Mouse (Mus musculus): Measurements from ENCODE around the gene Tmem115.
A peak's percentile ranks its signal among the peaks of the same experiment; 100 is the strongest.
"Not testable (repeated sequence)": the region's sequence is repeated elsewhere in the genome, so short reads cannot be mapped to it uniquely, and the experiment has no call there.

Gene Tmem115

DNA sequence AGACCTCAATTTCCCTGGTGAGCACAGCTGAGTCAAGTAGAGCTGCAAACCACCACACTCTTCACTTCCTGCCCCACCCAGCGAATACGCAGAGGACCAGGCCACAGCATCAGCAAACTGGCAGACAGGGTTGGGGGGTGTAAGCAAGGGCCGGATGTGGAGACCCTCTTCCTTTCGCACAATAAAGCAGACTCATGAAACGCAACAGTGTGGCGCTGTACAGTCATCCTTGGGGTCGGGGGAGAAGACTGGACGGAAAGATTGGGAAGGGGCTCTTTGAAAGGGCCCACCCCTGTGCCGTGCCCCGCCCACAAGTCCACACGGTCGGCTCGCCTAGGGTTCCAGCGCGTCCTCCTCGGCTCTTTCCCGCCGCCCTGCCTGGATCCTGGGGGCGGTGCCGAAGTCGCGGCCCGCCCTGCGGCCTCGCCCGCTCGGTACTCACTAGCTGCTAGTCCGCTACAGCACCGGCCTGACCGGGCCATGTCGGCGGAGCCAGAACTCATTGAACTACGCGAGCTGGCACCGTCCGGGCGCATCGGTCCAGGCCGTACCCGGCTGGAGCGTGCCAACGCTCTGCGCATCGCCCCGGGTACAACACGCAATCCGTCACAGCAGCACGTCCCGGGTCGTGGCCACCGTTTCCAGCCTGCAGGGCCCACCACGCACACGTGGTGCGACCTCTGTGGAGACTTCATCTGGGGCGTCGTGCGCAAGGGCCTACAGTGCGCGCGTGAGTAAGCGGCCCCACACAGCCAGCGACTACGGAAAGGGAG is 17.6 kb downstream of the Tmem115 start, which contains the start of gene Rassf1:
TSS of gene Rassf1 (plus strand) at position 439 of the 773 bp plus-strand sequence.
- peak; percentile 75 for DNase-seq

DNA sequence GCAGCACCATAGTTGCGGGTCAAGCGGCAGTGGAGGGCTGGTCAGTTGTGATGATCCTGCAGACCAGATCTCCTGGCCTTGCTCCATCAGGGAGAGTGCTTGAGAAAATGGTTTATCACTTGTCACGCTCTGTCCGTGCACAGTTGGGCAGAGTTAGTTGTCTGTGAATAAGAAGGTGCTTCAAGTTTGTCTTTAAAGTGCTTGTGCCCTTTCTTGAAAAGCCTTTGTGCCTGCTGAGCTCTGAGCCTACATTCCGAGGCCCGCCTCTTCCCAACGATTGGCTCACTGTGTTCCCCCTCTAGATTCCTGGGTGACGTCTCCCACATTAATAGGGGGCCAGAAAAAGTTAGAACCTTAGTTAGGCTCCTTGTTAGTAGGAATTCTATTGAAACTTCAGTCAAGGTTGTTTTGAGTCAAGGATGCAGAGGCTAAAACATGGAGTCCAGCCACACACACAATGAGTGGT is 18.2 kb downstream of the Tmem115 start:
- DNase-seq = no peak

- DNase-seq = no peak
Observed at GRCm38 (mm10) chr9:107552690-107553393, 19.1 kb downstream of the Tmem115 start.

DNA sequence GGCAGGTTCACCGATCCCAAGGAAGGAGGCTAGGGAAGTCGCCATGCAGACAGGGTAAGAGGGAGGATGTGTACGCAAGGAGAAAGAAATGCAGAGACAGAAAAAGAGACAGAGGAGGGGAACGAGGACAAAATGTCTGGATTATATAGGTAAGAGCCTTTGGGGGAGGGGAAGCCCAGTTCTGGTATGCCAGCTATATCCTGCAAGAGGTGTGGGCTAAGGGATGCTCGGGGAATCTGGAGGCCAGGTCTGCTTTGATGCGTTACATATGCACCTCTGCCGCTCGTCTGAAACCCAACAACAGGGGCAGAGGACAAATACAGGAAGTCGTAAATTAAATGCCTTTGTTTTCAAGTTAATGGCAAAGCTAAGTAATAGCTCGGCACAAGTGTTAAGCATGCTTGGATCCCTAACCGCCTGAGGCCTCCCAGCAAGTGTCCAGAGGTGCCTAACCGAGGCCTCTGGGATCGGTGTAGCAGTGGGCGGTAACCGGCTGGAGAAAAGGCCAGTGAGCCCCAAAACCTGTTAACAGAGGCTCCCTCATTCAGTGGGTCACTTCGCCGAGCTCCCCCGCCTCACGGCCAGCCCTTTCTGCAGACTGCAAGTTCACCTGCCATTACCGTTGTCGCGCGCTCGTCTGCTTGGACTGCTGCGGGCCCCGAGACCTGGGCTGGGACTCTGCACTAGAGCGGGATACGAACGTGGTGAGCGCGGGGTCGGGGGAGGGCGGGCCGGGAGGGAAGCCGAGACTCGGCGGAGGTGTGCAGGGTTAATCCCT is 20.0 kb downstream of the Tmem115 start:
- DNase-seq = no peak

DNA sequence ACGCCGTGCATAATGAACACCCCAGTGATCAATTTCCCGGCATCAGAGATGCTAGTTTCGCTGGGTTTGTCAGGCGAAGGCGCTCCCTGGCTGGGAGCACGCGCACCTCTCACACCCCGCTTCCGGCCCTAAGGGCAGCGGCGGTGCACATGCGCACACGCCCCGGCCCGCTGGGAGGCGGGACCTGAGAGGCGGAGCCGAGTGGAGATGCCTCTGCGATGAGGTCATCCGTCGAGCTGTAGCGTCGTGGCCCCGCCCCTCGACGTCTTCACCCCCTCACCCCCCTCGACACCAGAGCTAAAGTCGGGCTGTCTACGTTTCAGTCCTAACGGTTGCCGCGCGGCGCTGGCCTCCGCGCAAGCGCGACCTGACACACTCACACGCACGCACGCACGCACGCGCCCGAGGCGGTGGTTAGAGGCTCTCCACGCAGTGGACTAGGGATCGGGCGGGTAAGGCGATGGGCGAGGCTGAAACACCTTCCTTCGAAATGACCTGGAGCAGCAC is 20.6 kb downstream of the Tmem115 start:
- peak; percentile 96 for DNase-seq

DNA sequence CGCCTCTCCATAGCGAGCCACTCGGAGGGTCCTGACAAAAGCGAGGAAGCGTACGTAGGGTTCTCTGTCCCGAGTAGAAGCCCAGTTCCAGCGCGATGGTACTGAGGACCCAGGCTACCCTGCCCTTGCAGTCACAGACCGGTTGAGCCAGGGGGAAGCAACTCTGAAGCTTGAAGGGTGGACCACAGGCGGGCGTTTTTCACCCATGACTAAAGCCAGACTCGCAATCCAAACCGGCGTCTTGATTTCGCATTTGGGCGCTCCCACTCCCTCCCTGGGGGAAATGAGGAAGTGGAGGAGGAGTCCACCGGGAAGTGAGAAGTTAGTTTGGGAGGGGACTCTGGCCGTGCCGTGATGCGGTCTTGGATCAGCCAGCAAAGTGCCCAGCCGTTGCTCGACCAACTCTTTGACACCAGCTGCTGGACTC is 21.3 kb downstream of the Tmem115 start:
- peak; percentile 87 for DNase-seq

- no peak for DNase-seq
Observed at GRCm38 (mm10) chr9:107555701-107556100, 22.0 kb downstream of the Tmem115 start.

- DNase-seq = no peak
Observed at GRCm38 (mm10) chr9:107556346-107556745, 22.6 kb downstream of the Tmem115 start.

DNA sequence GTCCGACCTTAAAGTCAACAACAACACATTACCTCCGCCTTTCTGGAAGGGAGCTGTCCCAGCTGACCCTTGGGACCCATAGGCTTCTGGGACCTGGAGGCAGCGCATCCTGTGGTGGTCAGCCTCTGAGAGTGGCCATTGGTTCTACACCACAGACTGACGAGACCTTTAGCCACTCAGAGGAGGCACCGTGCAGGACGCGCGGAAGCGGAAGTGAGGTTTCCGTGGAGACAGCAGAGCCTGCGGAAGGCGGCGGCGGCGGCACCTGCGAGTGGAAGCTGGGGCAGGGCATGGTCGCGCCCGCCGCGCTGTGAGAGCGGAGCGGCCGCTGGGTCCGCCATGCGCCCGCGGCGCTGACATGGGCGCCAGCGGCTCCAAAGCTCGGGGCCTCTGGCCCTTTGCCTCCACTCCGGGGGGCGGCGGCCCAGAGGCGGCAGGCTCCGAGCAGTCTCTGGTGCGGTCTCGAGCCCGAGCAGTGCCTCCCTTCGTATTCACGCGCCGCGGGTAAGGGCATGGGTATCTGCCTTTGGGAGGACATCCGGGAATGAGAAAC is 29.4 kb downstream of the Tmem115 start, which contains the start of gene Tusc2:
TSS of gene Tusc2 (plus strand) at position 227 of the 553 bp plus-strand sequence.
- DNase-seq = peak; percentile 98

GRCm38 (mm10) chr9:107565556-107565955 is 31.8 kb downstream of the Tmem115 start:
- not testable (repeated sequence) for DNase-seq

GRCm38 (mm10) chr9:107566041-107566709 is 32.4 kb downstream of the Tmem115 start:
- DNase-seq = peak; percentile 97

DNA sequence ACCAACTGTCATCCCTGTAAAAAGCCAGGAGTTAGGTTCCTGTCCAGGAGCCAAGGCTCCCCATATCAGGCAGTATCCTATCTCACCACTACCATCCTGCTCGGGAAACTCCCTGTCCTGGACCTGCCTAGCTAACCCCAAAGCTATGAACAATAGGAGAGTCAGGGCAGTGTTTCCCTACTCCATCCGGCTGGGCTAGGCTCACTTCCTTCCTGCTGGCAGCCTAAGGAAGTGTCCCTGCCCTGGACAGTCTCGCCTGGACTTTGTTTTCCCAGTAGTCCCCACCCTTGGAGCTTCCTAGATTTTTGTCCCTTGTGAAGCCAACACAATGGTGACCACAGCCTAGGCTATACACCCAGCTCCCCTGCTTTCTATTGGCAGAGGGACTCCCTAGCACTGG is 33.1 kb downstream of the Tmem115 start:
- DNase-seq = peak; percentile 88

DNA sequence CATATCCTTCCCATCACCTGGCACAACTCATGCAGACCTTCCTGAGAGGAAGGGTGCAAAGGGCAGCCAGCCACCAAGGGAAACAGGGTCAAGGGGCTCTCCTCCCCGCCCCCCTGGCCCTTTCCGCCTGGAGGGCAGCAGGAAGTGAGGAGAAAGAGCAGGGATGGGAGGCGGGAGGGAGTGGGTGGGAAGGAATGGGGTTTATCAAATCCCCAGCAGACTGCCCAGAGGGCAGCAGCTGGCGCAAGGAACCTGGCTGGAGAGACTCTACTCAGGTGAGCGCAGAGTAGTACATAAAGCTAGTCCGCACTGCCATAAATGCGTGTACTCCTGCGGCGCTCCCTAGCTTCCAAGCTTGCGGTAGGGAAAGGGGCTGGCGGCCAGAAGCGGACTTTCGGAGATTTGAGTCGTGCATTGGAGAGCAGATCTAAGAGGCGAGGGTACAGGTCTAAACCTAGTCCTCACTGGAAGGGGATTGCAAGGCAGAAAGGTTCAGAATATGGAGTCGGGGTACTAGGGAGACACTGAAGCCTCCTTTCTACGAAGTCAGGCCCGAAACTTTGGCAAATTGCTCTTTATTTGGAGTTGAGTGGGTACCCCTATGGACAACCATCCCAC is 34.1 kb downstream of the Tmem115 start, which contains the start of gene Hyal2:
TSS of gene Hyal2 (plus strand) at position 244 of the 618 bp plus-strand sequence.
- DNase-seq = peak; percentile 78

DNA sequence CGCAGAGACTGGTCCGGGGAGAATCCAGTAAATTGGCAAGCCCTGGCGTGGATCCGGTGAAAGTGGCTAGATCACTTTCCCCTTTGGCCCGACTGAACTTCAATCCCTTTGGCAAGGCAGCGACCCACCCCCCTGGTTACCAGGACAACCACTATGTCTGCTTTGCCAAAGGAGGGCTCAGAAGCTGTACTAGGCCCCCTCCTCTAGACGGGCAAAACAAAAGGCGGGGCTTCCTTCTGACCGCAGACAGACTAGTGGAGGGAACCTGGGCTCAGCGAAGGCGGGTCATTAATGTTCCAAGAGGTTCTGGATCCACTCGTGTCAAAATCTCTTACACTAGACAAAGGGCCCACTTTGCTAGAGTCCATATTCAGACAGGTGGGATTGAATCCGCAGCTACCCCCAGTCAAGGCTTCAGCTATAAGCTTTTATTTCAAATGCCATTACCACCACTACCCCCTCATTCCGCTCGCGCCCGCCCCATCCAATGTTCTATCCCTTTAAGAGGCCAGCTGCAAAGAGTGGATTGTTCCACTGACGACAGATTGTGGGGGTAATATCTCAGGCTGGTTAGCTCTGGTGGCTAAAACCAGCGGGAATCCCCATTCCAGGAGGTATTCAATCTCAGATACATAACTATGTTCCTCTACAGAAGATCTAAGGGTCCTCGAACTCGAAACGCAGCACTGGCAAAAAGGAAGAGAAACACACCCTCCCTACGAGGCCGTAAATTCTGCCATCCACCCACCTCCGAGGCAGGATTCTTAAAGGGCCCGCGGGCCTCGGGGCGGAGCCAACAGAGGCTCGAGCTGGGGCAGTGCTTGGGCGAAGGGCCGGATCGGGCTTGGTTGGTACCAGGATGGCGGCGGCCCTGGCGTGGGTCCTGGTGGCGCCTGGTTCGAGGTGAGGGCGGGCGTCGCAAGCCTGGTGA is 34.9 kb downstream of the Tmem115 start:
- DNase-seq = peak; percentile 93

DNA sequence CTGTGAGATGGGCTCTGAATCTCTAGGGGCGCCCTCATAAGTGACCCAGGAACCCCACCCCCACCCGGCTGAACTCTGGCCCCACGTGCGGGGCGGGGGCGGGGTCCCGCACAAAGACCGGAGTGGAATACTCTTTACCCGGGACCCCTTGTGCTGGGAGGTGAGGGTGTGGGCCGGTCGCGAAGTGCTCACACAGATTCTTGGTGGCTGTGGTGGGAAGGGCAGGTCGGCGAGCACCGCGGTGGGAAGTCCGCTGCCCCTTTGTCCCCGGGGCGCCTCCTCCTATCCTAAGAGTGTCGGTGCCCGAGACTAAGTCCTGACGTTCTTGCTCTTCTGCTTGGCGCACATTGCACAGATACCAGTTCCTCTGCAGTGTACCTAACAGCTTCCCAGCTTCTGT is 35.5 kb downstream of the Tmem115 start:
- DNase-seq = no peak

GRCm38 (mm10) chr9:107570016-107570415 is 36.3 kb downstream of the Tmem115 start:
- no peak for DNase-seq

DNA sequence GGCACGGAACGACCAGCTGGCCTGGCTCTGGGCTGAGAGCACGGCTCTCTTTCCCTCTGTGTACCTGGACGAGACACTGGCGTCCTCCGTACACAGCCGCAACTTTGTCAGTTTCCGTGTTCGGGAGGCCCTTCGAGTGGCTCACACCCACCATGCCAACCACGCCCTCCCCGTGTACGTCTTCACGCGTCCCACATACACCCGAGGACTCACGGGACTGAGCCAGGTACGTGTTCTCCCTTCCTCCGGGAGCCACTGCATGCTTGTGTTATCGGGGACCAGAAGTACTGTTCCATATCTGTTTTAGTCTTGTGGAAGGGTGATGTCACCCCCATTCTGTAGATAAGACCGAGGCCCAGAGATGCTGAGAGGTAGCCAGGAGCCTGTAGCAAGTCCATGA is 37.1 kb downstream of the Tmem115 start:
- DNase-seq = no peak

DNA sequence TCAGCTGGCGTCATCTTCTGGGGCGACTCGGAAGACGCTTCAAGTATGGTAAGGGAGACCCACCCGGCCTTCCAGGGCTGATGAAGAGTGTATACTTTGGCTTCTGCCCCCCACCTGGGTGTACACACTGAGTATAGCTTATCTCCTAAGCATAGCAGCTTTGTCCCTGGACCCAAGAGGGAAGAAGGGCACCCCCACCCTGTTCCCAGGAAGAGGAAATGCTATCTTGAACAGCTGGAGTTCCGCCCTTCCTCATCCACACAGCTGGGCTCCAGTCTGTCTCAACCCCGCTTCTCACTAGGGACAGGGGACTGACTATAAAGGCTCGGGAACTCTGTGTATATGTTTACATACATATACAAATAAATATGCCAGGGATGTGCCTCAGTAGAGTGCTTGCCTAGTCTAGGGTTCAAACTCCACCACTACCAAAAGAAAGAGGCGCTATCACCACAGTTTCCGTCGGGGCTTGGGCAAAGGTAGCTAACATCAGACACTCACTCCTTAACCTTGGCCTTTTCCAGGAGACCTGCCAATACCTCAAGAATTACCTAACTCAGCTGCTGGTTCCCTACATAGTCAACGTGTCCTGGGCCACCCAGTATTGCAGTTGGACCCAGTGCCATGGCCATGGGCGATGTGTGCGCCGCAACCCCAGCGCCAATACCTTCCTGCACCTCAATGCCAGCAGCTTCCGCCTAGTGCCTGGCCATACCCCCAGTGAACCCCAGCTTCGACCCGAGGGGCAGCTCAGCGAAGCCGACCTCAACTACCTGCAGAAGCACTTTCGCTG is 38.0 kb downstream of the Tmem115 start:
- DNase-seq = peak; percentile 71

GRCm38 (mm10) chr9:107572327-107572662 is 38.5 kb downstream of the Tmem115 start:
- DNase-seq = no peak
